Mouse (Mus musculus) gastrocnemius, adult 2 months (tissue): ENCODE data around the gene Smim6. TPM values are rescaled to one million over a fixed set of nuclear protein-coding genes. Genes with fewer than 3 reads are reported as not detected.

ENCODE experiments used
- DNase-seq: peaks from one replicate; pipeline ENCODE4 v3.0.0; 2022
- H3K27ac ChIP-seq: fragments of 200-600 bp; 2 replicates; pipeline ENCODE4 v1.8.1; 2022; ENCODE audit warnings: mild to moderate bottlenecking
- H3K4me3 ChIP-seq: fragments of 200-600 bp; 2 replicates; pipeline ENCODE4 v1.8.1; 2022; ENCODE audit warnings: mild to moderate bottlenecking, moderate library complexity
- CTCF ChIP-seq: fragments of 200-600 bp; IDR thresholded peaks from 2 replicates; pipeline ENCODE4 v1.8.1; 2022; ENCODE audit warnings: antibody characterized with exemption, mild to moderate bottlenecking, moderate library complexity
- intact Hi-C: fragments of 180-260 bp; cut with DNase I; formaldehyde crosslinking; loops from one replicate; pipeline ENCODE4 v1.15.1; 2025
- long read RNA-seq, 2 experiments: library from polyadenylated mRNA; stranded (forward); transcript quantifications; one replicate each; pipeline ENCODE4 v2.0.0; 2021
- total RNA-seq, 2 experiments: library from RNA; stranded (reverse); gene quantifications; 2 replicates each; pipeline ENCODE4 v1.2.3; 2021

Gene Smim6
- total RNA-seq: not detected
- long read RNA-seq, experiment 1: 0 reads
- long read RNA-seq, experiment 2: 0 reads

GRCm38 (mm10) chr11:115911632-115912376 is at the start of gene Smim6:
Gene Smim6 (plus strand): TSS chr11:115912017.
- intact Hi-C loops: no loop called here
- TF ChIP-seq CTCF: no peak
- no peak within 1 kb of the TSS for H3K27ac ChIP-seq
- H3K4me3 ChIP-seq: no peak within 1 kb of the TSS
- DNase-seq: no peak

DNA sequence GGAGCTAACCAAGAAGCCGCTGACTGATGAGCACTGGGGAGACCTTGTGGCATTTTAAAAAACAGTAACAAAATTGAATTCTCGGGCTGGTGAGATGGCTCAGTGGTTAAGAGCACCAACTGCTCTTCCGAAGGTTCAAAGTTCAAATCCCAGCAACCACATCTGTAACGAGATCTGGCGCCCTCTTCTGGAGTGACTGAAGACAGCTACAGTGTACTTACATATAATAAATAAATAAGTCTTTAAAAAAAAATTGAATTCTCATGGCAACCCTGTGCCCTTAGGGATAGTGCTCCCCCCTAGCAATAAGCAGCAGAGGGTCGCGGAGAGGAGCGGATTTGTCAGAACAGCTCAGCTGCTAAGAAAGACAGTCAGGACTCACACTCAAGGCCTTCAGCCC is 47.9 kb upstream of the Smim6 start:
- H3K4me3 ChIP-seq: no peak overlapping the region
- no peak for DNase-seq
- TF ChIP-seq CTCF: peak; percentile 25; the same call in 1 of the 2 replicates
- no peak overlapping the region for H3K27ac ChIP-seq
- intact Hi-C loops: no loop called here

- intact Hi-C loops: no loop called here
- DNase-seq: no peak
- no peak for TF ChIP-seq CTCF
- H3K27ac ChIP-seq: no peak overlapping the region
- H3K4me3 ChIP-seq: no peak overlapping the region
These were observed 42.4 kb upstream of the Smim6 start for GRCm38 (mm10) chr11:115869393-115869792.

DNA sequence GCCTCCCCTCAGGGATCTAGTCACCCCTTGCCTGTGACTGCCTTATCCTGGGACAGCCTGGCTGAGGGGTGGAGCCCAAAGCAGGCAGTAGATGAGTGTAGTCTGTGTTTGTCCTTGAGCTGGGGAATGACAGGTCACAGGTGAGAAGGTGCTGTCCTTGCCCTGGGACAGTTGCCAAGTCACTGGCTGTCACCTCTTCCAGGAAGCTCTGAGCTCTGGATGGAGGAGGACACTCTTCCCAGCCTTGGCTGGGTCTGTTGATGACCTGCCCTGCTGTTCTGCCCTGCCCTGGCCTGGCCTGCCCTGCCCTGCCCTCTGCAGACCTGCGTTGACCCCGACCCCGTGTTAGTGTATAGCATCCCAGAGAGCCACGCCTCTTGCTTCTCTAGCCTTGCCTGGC is 39.4 kb upstream of the Smim6 start:
- Histone ChIP-seq H3K27ac (no peak overlapping the region), H3K4me3 (no peak overlapping the region)
- no peak for TF ChIP-seq CTCF
- intact Hi-C loops: no loop called here
- DNase-seq: no peak

- no peak overlapping the region for H3K4me3 ChIP-seq
- intact Hi-C loops: no loop called here
- TF ChIP-seq CTCF: no peak
- no peak for DNase-seq
- no peak overlapping the region for H3K27ac ChIP-seq
These were observed 35.9 kb upstream of the Smim6 start for GRCm38 (mm10) chr11:115875935-115876334.

DNA sequence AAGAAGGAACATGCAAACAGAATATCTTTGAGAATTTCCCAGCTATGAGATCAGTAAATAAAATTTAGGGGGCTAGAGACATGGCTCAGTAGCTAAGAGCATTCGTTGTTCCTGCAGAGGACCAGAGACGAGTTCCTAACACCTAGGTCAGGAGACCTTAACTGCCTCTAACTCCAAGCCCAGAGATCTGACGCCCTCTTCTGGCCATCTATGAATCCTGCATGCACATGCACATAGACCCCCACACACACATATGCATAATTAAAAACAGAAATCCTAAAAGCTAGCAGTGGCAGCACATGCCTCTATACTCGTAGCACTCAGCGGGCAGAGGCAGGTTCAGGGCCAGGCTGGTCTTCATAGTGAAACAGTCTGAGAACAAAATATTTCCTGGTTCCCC is 35.4 kb upstream of the Smim6 start:
- Histone ChIP-seq H3K27ac (no peak overlapping the region), H3K4me3 (no peak overlapping the region)
- TF ChIP-seq CTCF: 0 out of 2 replicates have a peak, but pooled peaks have one; percentile 10
- intact Hi-C loops: no loop called here
- DNase-seq: no peak

DNA sequence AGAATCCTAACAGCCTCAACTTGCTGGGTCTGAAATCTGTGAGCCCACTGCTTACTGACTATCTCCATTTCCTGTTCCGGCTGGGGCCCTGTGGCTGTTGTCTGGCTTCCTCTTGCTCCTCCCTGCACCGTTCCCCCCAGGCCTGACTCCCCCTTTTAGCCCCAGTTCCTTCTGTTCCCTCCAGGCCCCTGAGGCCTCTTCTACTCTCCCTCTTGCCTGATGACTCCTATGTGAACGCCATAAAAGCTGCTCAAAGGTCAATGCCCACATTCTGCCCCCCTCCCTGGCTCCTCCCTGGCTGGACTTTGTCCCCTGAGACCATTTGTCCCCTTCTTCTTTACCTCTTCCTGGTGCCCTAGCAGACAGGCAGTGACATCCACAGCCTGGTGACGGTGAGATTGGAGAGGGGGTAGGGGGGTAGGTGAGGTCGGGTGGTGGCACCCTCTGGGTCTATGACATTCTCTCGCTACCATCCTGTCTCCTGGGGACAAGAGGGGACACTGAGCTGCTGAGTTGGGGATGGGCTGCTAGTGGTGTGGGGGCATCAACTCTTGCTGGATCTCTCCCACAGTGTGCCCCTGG is 34.6 kb upstream of the Smim6 start:
- no peak for TF ChIP-seq CTCF
- H3K4me3 ChIP-seq: no peak overlapping the region
- H3K27ac ChIP-seq: no peak overlapping the region
- intact Hi-C loops: no loop called here
- DNase-seq: no peak

DNA sequence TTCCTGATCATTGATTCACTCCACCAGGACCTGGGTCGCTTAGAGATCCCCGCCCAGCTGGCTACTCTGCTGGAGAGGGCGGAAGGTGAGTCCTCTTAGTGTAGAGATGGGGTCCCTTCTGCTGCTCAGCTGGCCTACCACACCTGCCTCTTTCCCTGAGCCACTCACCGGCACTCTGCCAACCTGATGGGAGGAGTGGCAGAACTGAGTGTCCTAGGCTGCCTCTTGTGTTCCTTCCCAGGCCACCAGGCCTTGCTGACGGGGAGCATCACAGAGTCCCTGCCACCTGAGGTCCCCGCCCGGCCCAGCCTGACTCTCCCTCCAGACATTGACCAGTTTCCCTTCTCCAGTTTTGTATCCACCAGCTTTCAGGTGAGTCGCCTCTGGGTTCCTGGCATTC is 33.7 kb upstream of the Smim6 start:
- DNase-seq: no peak
- intact Hi-C loops: no loop called here
- Histone ChIP-seq H3K27ac (no peak overlapping the region), H3K4me3 (no peak overlapping the region)
- no peak for TF ChIP-seq CTCF

DNA sequence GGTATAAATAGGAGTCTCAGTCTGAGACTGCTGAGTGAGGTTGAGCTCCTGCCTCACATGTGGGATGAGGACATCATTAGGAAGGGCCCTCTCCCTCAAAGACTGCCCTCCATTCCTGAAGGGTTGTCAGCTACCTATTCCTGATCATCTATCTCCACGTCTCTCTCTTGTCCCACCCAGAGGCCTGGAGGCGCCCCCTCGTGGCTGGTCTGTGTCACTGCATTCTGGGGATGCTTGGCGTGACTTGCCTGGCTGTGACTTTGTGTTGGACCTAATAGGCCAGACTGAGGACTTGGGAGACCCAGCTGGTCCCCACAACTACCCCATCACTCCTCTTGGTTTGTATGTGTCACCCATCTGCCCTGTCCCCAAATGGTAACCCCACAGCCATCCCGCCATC is 30.8 kb upstream of the Smim6 start:
- peak; percentile 53 for DNase-seq
- Histone ChIP-seq H3K27ac (no peak overlapping the region), H3K4me3 (no peak overlapping the region)
- TF ChIP-seq CTCF: peak; percentile 80
- intact Hi-C loops: loop anchor here (1.0 kb wide), 1 partner anchor 158 kb away; no protein-coding TSS in a partner anchor

- Histone ChIP-seq H3K27ac (no peak overlapping the region), H3K4me3 (no peak overlapping the region)
- no peak for TF ChIP-seq CTCF
- no peak for DNase-seq
- intact Hi-C loops: no loop called here
These were observed 28.6 kb upstream of the Smim6 start for GRCm38 (mm10) chr11:115883251-115883650.

- Histone ChIP-seq H3K4me3 (no peak overlapping the region), H3K27ac (no peak overlapping the region)
- TF ChIP-seq CTCF: no peak
- intact Hi-C loops: no loop called here
- DNase-seq: no peak
These were observed 27.5 kb upstream of the Smim6 start for GRCm38 (mm10) chr11:115884361-115884760.

DNA sequence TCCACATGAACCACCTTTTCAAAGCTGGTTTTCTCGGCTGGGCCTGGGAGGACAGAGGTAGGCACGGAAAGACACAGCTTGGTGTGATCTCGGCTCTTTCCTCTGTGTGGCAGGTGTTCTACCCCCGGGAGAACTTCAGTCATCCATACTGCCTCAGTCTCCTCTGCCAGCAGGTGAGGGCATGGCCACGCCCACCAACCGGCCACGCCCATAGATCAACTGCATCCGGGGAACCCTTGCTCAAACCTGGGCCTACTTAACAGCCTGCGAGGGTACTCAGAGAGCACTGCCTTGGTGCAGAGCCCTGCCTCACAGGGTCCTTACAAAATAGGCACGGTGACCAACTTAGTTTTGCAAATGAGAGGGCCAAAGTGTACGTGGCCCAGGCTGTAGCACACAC is 26.5 kb upstream of the Smim6 start:
- no peak overlapping the region for H3K27ac ChIP-seq
- intact Hi-C loops: no loop called here
- DNase-seq: no peak
- H3K4me3 ChIP-seq: no peak overlapping the region
- no peak for TF ChIP-seq CTCF

DNA sequence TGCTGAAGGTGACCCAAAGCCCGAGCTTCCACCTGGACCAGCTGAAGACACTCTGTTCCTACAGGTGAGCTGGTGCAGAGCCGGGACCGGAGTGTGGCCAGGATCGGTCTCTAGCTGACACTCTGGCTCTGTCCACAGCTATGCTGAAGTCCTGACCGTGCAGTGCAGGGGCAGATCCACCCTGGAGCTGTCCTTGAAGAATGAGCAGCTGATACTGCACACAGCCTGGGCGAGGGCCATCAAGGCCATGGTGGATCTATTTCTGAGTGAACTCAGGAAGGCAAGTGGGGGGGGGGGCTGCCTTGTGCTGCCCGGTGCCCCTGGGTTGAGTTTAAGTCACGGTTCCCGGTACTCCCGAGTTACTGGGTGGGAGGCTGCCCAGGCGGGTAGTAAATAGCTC is 25.4 kb upstream of the Smim6 start:
- intact Hi-C loops: no loop called here
- no peak overlapping the region for H3K27ac ChIP-seq
- no peak overlapping the region for H3K4me3 ChIP-seq
- DNase-seq: no peak
- no peak for TF ChIP-seq CTCF

DNA sequence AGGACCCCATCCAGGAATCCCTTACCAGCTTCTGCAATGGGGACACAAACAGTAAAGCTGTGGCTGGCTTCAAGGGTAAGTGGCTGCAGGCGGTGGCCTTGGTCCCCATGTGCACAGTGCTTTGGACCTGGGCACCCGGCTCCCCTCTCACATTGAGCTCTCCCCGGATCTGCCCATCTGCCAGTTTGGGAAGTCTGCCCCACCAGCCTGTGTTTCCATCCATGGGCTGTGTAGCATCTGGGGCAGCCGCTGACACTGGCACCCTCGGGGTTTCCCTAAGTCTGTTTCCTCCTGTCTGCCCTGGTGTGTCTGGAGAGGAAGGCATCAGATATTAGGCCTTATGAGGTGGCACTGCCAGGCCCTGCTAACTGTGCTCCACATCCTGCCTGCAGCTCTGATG is 23.8 kb upstream of the Smim6 start:
- Histone ChIP-seq H3K27ac (no peak overlapping the region), H3K4me3 (no peak overlapping the region)

More for the DNA sequence above, 23.8 kb upstream of the Smim6 start:
- DNase-seq: no peak
- intact Hi-C loops: no loop called here
- TF ChIP-seq CTCF: no peak
